Mouse (Mus musculus): Measurements from ENCODE around the gene Rtl1. TPM values are rescaled to one million over a fixed set of nuclear protein-coding genes. Genes with fewer than 3 reads are reported as not detected.

Rtl1 gene
- 0.03 and 0.08 TPM in 2 replicates for polyA plus RNA-seq (2012; ENCODE audit: low replicate concordance)

GRCm38 (mm10) chr12:109600230-109600629, at the start of gene Rtl1:
TSS of gene Rtl1 (minus strand) at chr12:109600330.

Other genes with a start within 250 kb of the Rtl1 start
- 0.17 TPM in 1 of 2 replicates, not detected in the other for gene Dlk1, start 147.5 kb downstream of the Rtl1 start, polyA plus RNA-seq (2012; ENCODE audit: low replicate concordance)